Mouse (Mus musculus): ENCODE measurements around the gene Nr0b2. TPM values are rescaled to one million over a fixed set of nuclear protein-coding genes. Genes with fewer than 3 reads are reported as not detected.

Nr0b2 gene
- polyA plus RNA-seq, 1 experiment from 2014 or later = not detected

GRCm38 (mm10) chr4:133518601-133519368, 34.4 kb upstream of the Nr0b2 start, which contains the start of gene Kdf1:
Gene Kdf1 (plus strand): TSS chr4:133518963.
- Histone ChIP-seq H3K9ac (ENCODE audit: low read depth, low read length) (peak within 1 kb of the TSS; percentile 61), H3K36me3 (ENCODE audit: control insufficient read depth, insufficient read depth, low read length) (no peaks in the 10 kb centered on the region), H3K4me3 (ENCODE audit: low read length) (peak within 1 kb of the TSS; percentile 54), H3K27me3 (ENCODE audit: control insufficient read depth, insufficient read depth, low read length) (peaks cover 27% of the 10 kb centered on the region), H3K4me1 (ENCODE audit: control insufficient read depth, insufficient read depth, low read length) (peaks cover 8% of the 10 kb centered on the region; the same call in 1 of the 2 replicates), H3K4me2 (replicated peaks; ENCODE audit: low read depth, low read length) (peak within 1 kb of the TSS; percentile 51), H3K9me3 (ENCODE audit: control insufficient read depth, low read length) (no peaks in the 10 kb centered on the region), H3K27ac (ENCODE audit: low read depth, low read length) (peak within 1 kb of the TSS; percentile 9; the same call in 1 of the 2 replicates)
- 2% methylated on average over 45 of the region's 69 CpGs for WGBS
- peak; percentile 78 for ATAC-seq (ENCODE audit: low FRiP score, low TSS enrichment)

DNA sequence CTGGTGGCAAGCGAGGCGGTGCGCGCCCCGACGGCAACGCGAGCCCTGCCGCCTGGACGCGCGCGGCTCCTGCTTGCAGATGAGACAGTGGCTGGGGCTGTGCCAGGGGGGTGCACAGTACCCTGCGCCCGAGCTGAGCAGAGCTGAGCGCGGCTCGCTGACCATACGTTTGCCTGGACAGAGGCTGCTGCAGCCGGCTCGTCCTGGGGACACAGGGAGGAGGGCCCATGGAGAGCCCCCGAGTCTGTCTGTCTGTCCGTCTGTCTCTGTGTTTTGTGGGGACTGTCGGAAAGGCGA, 33.9 kb upstream of the Nr0b2 start:
- no peaks in the 10 kb centered on the region for H3K36me3 ChIP-seq (ENCODE audit: control insufficient read depth, insufficient read depth, low read length)
- ATAC-seq (ENCODE audit: low FRiP score, low TSS enrichment) = peak; percentile 62
- peak overlapping the region; percentile 54 for H3K4me3 ChIP-seq (ENCODE audit: low read length)
- H3K27ac ChIP-seq (ENCODE audit: low read depth, low read length) = no peak overlapping the region; the same call in 1 of the 2 replicates
- 3% methylated on average over 25 of the region's 25 CpGs for WGBS
- no peaks in the 10 kb centered on the region for H3K9me3 ChIP-seq (ENCODE audit: control insufficient read depth, low read length)
- H3K9ac ChIP-seq (ENCODE audit: low read depth, low read length) = peak overlapping the region; percentile 61
- peak overlapping the region; percentile 51 for H3K4me2 ChIP-seq (replicated peaks; ENCODE audit: low read depth, low read length)
- peaks cover 27% of the 10 kb centered on the region for H3K27me3 ChIP-seq (ENCODE audit: control insufficient read depth, insufficient read depth, low read length)
- H3K4me1 ChIP-seq (ENCODE audit: control insufficient read depth, insufficient read depth, low read length) = peaks cover 8% of the 10 kb centered on the region; the same call in 1 of the 2 replicates

DNA sequence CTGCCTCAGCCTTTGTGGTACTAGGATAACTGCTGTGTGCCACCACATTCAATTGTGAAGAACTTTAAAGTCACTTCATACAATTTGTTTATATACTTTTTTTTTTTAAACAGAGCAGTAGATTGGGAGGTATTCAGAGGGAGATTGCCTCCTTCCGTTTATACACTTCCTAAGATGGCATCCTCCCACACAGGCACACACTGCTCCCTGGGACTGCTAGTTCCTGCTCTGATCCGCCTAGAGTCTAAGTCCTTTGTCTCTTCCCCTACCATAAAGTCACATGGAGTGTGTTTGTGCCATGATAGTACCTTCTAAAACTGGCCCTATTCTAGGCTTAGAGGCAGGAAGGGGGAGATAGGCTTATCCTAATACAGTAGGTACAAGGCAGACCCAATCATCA, 31.7 kb upstream of the Nr0b2 start:
- no peak overlapping the region for H3K27ac ChIP-seq (ENCODE audit: low read depth, low read length)
- ATAC-seq (ENCODE audit: low FRiP score, low TSS enrichment) = no peak
- no peak overlapping the region for H3K9ac ChIP-seq (ENCODE audit: low read depth, low read length)
- H3K4me1 ChIP-seq (ENCODE audit: control insufficient read depth, insufficient read depth, low read length) = peaks cover 8% of the 10 kb centered on the region; the same call in 1 of the 2 replicates
- peaks cover 27% of the 10 kb centered on the region for H3K27me3 ChIP-seq (ENCODE audit: control insufficient read depth, insufficient read depth, low read length)
- H3K36me3 ChIP-seq (ENCODE audit: control insufficient read depth, insufficient read depth, low read length) = no peaks in the 10 kb centered on the region
- H3K4me2 ChIP-seq (replicated peaks; ENCODE audit: low read depth, low read length) = no peak overlapping the region
- H3K4me3 ChIP-seq (ENCODE audit: low read length) = no peak overlapping the region
- WGBS = 36% methylated on average over 2 of the region's 2 CpGs
- H3K9me3 ChIP-seq (ENCODE audit: control insufficient read depth, low read length) = no peaks in the 10 kb centered on the region

DNA sequence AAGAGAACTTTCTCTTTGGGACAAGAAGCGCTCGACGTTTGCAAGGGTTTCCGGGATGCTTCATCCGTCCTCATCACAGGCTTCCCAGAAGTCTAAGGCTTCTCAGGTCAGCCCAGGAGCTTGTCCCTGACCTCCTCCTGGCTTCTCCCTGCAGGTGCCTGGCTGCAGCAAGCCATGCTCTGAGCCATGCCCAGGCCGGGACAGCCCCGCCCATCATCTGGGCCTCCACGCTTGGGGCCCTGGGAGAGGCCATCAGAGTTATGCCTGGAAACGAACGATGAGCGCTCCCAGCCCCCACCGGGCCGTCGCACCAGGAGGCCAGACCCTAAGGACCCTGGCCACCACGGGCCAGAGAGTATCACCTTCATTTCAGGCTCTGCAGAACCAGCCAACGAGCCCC, 25.4 kb upstream of the Nr0b2 start:
- H3K27ac ChIP-seq (ENCODE audit: low read depth, low read length) = no peak overlapping the region
- ATAC-seq (ENCODE audit: low FRiP score, low TSS enrichment) = no peak
- peaks cover 43% of the 10 kb centered on the region for H3K36me3 ChIP-seq (ENCODE audit: control insufficient read depth, insufficient read depth, low read length)
- H3K9ac ChIP-seq (ENCODE audit: low read depth, low read length) = no peak overlapping the region
- WGBS = 70% methylated on average over 16 of the region's 16 CpGs
- H3K4me2 ChIP-seq (replicated peaks; ENCODE audit: low read depth, low read length) = no peak overlapping the region
- H3K4me3 ChIP-seq (ENCODE audit: low read length) = no peak overlapping the region
- no peaks in the 10 kb centered on the region for H3K4me1 ChIP-seq (ENCODE audit: control insufficient read depth, insufficient read depth, low read length)
- H3K27me3 ChIP-seq (ENCODE audit: control insufficient read depth, insufficient read depth, low read length) = no peaks in the 10 kb centered on the region
- H3K9me3 ChIP-seq (ENCODE audit: control insufficient read depth, low read length) = no peaks in the 10 kb centered on the region

GRCm38 (mm10) chr4:133532777-133533176, 20.4 kb upstream of the Nr0b2 start:
- H3K27ac ChIP-seq (ENCODE audit: low read depth, low read length) = no peak overlapping the region
- whole genome bisulfite sequencing = 89% methylated on average over 3 of the region's 3 CpGs
- no peak overlapping the region for H3K4me3 ChIP-seq (ENCODE audit: low read length)
- no peak for ATAC-seq (ENCODE audit: low FRiP score, low TSS enrichment)
- H3K4me1 ChIP-seq (ENCODE audit: control insufficient read depth, insufficient read depth, low read length) = no peaks in the 10 kb centered on the region
- H3K4me2 ChIP-seq (replicated peaks; ENCODE audit: low read depth, low read length) = no peak overlapping the region
- no peak overlapping the region for H3K9ac ChIP-seq (ENCODE audit: low read depth, low read length)
- no peaks in the 10 kb centered on the region for H3K27me3 ChIP-seq (ENCODE audit: control insufficient read depth, insufficient read depth, low read length)
- no peaks in the 10 kb centered on the region for H3K9me3 ChIP-seq (ENCODE audit: control insufficient read depth, low read length)
- peaks cover 88% of the 10 kb centered on the region for H3K36me3 ChIP-seq (ENCODE audit: control insufficient read depth, insufficient read depth, low read length)

DNA sequence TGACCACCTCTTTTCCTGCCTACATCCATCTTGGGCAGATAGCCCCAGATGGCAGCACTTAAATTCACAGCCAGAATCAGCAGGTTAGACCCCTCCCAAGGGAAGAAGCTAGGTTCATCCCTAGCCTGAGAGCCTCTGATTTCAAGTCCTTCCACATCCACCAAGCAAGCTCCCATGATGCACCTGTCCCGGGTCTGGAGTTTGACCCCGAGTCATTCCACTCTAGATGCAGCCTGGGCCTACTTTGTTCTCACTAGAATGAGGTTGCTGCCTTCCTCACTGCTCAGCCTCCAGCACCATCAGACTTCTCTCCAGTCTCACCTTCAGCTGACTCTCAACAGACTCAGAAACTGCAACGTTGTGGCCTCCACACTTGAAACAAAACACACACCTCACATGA, 17.1 kb upstream of the Nr0b2 start:
- peaks cover 95% of the 10 kb centered on the region for H3K36me3 ChIP-seq (ENCODE audit: control insufficient read depth, insufficient read depth, low read length)
- H3K27me3 ChIP-seq (ENCODE audit: control insufficient read depth, insufficient read depth, low read length) = no peaks in the 10 kb centered on the region
- 88% methylated on average over 3 of the region's 3 CpGs for WGBS
- H3K4me3 ChIP-seq (ENCODE audit: low read length) = no peak overlapping the region
- H3K4me1 ChIP-seq (ENCODE audit: control insufficient read depth, insufficient read depth, low read length) = no peaks in the 10 kb centered on the region
- no peak overlapping the region for H3K9ac ChIP-seq (ENCODE audit: low read depth, low read length)
- no peak overlapping the region for H3K4me2 ChIP-seq (replicated peaks; ENCODE audit: low read depth, low read length)
- no peak for ATAC-seq (ENCODE audit: low FRiP score, low TSS enrichment)
- H3K9me3 ChIP-seq (ENCODE audit: control insufficient read depth, low read length) = no peaks in the 10 kb centered on the region
- H3K27ac ChIP-seq (ENCODE audit: low read depth, low read length) = no peak overlapping the region

GRCm38 (mm10) chr4:133536652-133537051, 16.5 kb upstream of the Nr0b2 start:
- no peak overlapping the region for H3K9ac ChIP-seq (ENCODE audit: low read depth, low read length)
- no peaks in the 10 kb centered on the region for H3K9me3 ChIP-seq (ENCODE audit: control insufficient read depth, low read length)
- H3K4me3 ChIP-seq (ENCODE audit: low read length) = no peak overlapping the region
- no peaks in the 10 kb centered on the region for H3K4me1 ChIP-seq (ENCODE audit: control insufficient read depth, insufficient read depth, low read length)
- H3K36me3 ChIP-seq (ENCODE audit: control insufficient read depth, insufficient read depth, low read length) = peaks cover 95% of the 10 kb centered on the region
- H3K27me3 ChIP-seq (ENCODE audit: control insufficient read depth, insufficient read depth, low read length) = no peaks in the 10 kb centered on the region
- H3K4me2 ChIP-seq (replicated peaks; ENCODE audit: low read depth, low read length) = no peak overlapping the region
- H3K27ac ChIP-seq (ENCODE audit: low read depth, low read length) = no peak overlapping the region
- ATAC-seq (ENCODE audit: low FRiP score, low TSS enrichment) = 0 out of 2 replicates have a peak, but pooled peaks have one; percentile 13
- WGBS = 87% methylated on average over 5 of the region's 5 CpGs

DNA sequence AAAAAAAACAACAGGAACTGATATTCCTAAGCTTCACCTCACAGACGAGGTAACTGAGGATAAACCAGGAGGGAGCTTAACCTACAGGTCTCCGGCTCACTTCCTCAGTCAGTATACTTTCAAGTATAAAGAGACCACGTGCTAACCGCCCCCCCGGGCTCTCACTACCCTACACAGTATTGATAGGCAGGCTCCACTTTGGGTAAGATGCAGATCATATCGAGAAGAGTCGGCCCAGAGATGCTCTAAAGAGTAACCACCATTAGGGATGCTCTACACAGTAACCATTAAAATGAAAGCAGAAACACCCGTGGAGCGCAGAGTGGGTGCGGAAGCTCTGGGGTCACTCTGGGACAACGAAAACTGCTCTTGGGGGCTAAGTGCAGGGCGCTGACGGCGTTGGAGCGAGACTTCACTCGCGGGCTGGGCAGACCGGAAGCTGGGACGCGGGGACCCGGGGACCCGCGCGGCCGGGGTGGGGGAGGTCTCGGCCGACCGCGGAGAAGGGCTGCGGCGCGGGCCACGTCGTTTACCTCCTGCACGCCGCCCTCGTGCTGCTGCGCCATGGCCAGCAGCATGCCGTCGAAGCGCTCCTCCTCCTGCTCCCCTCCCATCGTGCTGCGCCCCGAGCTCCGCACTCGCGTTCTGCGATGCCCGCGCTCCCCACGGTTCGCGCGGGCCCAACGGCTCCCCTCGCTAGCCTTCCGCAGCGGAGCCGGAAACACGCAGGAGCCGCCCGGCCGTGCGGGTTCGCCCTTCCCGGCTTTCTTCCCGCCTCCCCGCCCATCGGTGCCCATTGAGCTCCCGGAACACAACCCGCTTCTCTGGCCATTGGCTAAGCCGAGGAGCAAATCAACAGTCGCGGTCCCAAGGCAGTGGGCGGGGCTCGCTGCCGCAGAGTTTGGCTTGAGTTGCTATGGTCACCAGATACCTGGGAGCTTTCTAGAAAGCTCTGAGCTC, 7.6 kb upstream of the Nr0b2 start, which contains the start of gene Nudc:
Nudc (minus strand) TSS at position 725 of the 960 bp plus-strand sequence.
- H3K27ac ChIP-seq (ENCODE audit: low read depth, low read length) = peak within 1 kb of the TSS; percentile 69
- H3K27me3 ChIP-seq (ENCODE audit: control insufficient read depth, insufficient read depth, low read length) = no peaks in the 10 kb centered on the region
- H3K9ac ChIP-seq (ENCODE audit: low read depth, low read length) = peak within 1 kb of the TSS; percentile 86
- no peaks in the 10 kb centered on the region for H3K9me3 ChIP-seq (ENCODE audit: control insufficient read depth, low read length)
- peak within 1 kb of the TSS; percentile 83 for H3K4me2 ChIP-seq (replicated peaks; ENCODE audit: low read depth, low read length)
- H3K36me3 ChIP-seq (ENCODE audit: control insufficient read depth, insufficient read depth, low read length) = peaks cover 28% of the 10 kb centered on the region
- H3K4me1 ChIP-seq (ENCODE audit: control insufficient read depth, insufficient read depth, low read length) = peaks cover 12% of the 10 kb centered on the region; the same call in 1 of the 2 replicates
- WGBS = under 1% methylated on average over 69 of the region's 77 CpGs
- peak; percentile 97 for ATAC-seq (ENCODE audit: low FRiP score, low TSS enrichment)
- H3K4me3 ChIP-seq (ENCODE audit: low read length) = peak within 1 kb of the TSS; percentile 81

Data from kidney, embryonic 14.5 days (tissue).